Mouse (Mus musculus): Measurements from ENCODE around the gene Rab13. TPM values are rescaled to one million over a fixed set of nuclear protein-coding genes. Genes with fewer than 3 reads are reported as not detected.

Rab13 gene
- 35.4 and 38.9 TPM in 2 replicates for polyA plus RNA-seq (2015; fragmentation: Nextera tagmentation; extraction: Ambion mirVana)

- under 1% methylated on average over 42 of the region's 42 CpGs for WGBS
- ATAC-seq (ENCODE audit: insufficient number of reproducible peaks, insufficient read depth, low FRiP score, low TSS enrichment, low read depth): peak; percentile 81
- Histone ChIP-seq H3K27ac (peak within 1 kb of the TSS; percentile 90), H3K4me2 (peak within 1 kb of the TSS; percentile 93), H3K9me3 (no peaks in the 10 kb centered on the region), H3K4me1 (peaks cover 29% of the 10 kb centered on the region), H3K4me3 (peak within 1 kb of the TSS; percentile 85), H3K27me3 (no peaks in the 10 kb centered on the region), H3K9ac (peak within 1 kb of the TSS; percentile 94), H3K36me3 (peaks cover 41% of the 10 kb centered on the region)
These were observed at the start of gene Rab13, which contains the start of gene Rps27 for GRCm38 (mm10) chr3:90213377-90213866. Rab13 (plus strand) TSS chr3:90213695. Rps27 (minus strand) TSS chr3:90213651.

GRCm38 (mm10) chr3:90179566-90179965 is 33.9 kb upstream of the Rab13 start:
- Histone ChIP-seq H3K36me3 (no peaks in the 10 kb centered on the region), H3K4me1 (no peaks in the 10 kb centered on the region), H3K4me2 (no peak overlapping the region), H3K9ac (no peak overlapping the region), H3K4me3 (no peak overlapping the region), H3K27me3 (no peaks in the 10 kb centered on the region), H3K9me3 (no peaks in the 10 kb centered on the region), H3K27ac (no peak overlapping the region)
- ATAC-seq (ENCODE audit: insufficient number of reproducible peaks, insufficient read depth, low FRiP score, low TSS enrichment, low read depth): no peak
- WGBS: 80% methylated on average over 3 of the region's 3 CpGs

DNA sequence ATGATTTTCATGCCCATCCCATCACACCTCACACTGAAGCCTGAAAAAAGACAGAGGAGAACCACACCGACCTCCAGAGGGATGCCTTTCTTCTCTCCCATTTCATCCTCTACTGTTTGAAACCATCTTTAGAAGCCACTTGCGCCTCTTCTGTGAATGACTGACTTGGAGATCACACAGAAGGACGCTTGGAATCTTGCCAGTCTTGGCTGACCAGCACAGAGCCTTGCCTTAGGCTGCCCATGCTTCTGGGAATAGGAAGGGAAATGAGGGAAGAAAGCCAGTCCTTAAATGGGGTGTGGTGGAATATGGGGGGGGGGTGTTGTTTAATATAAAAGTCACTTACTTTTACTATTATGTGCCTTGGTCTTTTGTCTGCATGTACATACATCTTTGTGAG is 29.9 kb upstream of the Rab13 start:
- no peak overlapping the region for H3K4me3 ChIP-seq
- WGBS: 80% methylated on average over 3 of the region's 3 CpGs
- H3K4me2 ChIP-seq: no peak overlapping the region
- no peak overlapping the region for H3K27ac ChIP-seq
- no peak for ATAC-seq (ENCODE audit: insufficient number of reproducible peaks, insufficient read depth, low FRiP score, low TSS enrichment, low read depth)
- H3K4me1 ChIP-seq: no peaks in the 10 kb centered on the region
- H3K27me3 ChIP-seq: no peaks in the 10 kb centered on the region
- no peaks in the 10 kb centered on the region for H3K9me3 ChIP-seq
- H3K36me3 ChIP-seq: no peaks in the 10 kb centered on the region
- no peak overlapping the region for H3K9ac ChIP-seq

DNA sequence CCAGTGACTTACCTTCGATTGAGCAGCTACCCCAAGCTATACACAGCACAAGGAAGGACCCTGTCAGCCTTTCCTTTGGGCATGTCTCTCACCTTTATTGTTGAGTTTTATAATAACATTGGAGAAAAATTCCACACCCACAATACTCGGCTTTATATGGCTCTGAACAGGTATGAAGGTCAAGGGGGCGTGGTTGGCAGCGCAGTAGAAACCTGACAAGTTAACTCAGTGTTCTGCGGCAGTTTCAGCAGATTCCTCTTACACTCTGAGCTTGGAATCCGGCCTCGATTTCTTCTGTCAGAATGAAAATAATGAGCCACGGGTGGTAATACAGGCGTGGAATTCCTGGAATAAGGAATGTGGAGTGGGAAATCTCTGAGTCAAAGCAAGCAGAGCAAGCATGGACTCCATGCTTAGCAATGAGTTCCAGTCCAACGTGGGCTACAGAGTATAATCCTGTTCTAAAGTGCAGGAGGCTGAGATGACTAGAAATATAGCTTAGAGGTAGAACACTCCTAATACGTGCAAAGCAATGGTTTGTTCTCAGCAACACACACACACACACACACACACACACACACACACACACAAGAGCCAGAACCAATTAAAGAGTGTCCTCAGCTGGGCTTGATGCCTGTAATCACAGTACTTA is 22.5 kb upstream of the Rab13 start:
- ATAC-seq (ENCODE audit: insufficient number of reproducible peaks, insufficient read depth, low FRiP score, low TSS enrichment, low read depth): no peak
- 74% methylated on average over 11 of the region's 11 CpGs for WGBS
- Histone ChIP-seq H3K27me3 (no peaks in the 10 kb centered on the region), H3K4me2 (no peak overlapping the region), H3K4me3 (no peak overlapping the region), H3K27ac (no peak overlapping the region), H3K9me3 (no peaks in the 10 kb centered on the region), H3K9ac (no peak overlapping the region), H3K4me1 (no peaks in the 10 kb centered on the region), H3K36me3 (no peaks in the 10 kb centered on the region)

- Histone ChIP-seq H3K4me2 (no peak overlapping the region), H3K27ac (no peak overlapping the region), H3K36me3 (no peaks in the 10 kb centered on the region), H3K27me3 (no peaks in the 10 kb centered on the region), H3K9ac (no peak overlapping the region), H3K4me3 (no peak overlapping the region), H3K4me1 (no peaks in the 10 kb centered on the region), H3K9me3 (no peaks in the 10 kb centered on the region)
- 47% methylated on average over 4 of the region's 4 CpGs for WGBS
- no peak for ATAC-seq (ENCODE audit: insufficient number of reproducible peaks, insufficient read depth, low FRiP score, low TSS enrichment, low read depth)
These were observed 18.7 kb upstream of the Rab13 start for GRCm38 (mm10) chr3:90194759-90195158.

DNA sequence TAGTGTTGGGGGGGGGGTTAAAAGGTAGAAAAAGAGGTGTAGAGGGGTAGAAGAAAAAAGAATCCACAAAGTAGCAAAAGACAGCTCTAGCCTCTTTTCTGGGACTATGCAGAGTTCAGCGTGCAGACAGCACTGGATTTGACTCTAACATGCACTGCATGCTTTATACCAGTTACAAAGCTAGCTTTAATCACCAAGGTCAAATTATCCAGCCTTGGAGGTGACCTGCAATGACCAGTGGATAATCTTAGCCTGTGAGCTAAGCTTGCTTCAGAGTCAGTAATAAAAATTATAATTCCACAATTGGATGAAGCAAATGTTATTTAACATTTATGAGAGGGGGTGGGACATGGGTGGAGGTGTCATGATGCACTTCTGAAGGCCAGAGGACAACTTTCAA is 17.9 kb upstream of the Rab13 start:
- 74% methylated on average over 1 of the region's 1 CpGs for WGBS

GRCm38 (mm10) chr3:90197548-90197947 is 15.9 kb upstream of the Rab13 start:
- Histone ChIP-seq H3K27me3 (no peaks in the 10 kb centered on the region), H3K4me3 (no peak overlapping the region), H3K27ac (no peak overlapping the region), H3K36me3 (no peaks in the 10 kb centered on the region), H3K4me1 (no peaks in the 10 kb centered on the region), H3K9ac (no peak overlapping the region), H3K9me3 (no peaks in the 10 kb centered on the region), H3K4me2 (no peak overlapping the region)
- no peak for ATAC-seq (ENCODE audit: insufficient number of reproducible peaks, insufficient read depth, low FRiP score, low TSS enrichment, low read depth)
- 80% methylated on average over 1 of the region's 1 CpGs for WGBS

More for the DNA sequence above, 17.9 kb upstream of the Rab13 start:
- Histone ChIP-seq H3K4me2 (no peak overlapping the region), H3K4me3 (no peak overlapping the region), H3K9me3 (no peaks in the 10 kb centered on the region), H3K4me1 (no peaks in the 10 kb centered on the region), H3K9ac (no peak overlapping the region), H3K27me3 (no peaks in the 10 kb centered on the region), H3K36me3 (no peaks in the 10 kb centered on the region), H3K27ac (no peak overlapping the region)
- no peak for ATAC-seq (ENCODE audit: insufficient number of reproducible peaks, insufficient read depth, low FRiP score, low TSS enrichment, low read depth)

DNA sequence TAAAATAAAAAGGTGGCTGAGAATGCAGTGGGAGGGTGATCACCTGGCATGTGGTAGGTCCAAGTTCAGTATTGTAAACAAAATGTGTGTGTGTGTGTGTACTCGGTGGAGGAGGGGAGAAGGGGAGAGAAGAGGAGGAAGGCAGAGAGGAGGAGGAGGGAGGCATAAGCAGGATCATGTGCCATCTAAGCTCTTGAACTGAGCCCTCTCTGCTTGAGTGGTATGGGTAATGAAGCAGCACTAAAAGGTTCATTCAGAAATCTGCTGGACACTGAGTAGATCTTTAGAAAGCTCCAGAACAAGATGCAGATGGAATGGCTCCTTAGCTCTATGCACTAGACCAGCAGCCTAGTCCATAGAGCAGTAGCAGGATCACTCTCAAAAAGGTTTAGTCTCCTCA is 10.6 kb upstream of the Rab13 start:
- no peaks in the 10 kb centered on the region for H3K27me3 ChIP-seq
- no peak overlapping the region for H3K4me2 ChIP-seq
- H3K36me3 ChIP-seq: peaks cover 4% of the 10 kb centered on the region
- 83% methylated on average over 1 of the region's 1 CpGs for WGBS
- no peak for ATAC-seq (ENCODE audit: insufficient number of reproducible peaks, insufficient read depth, low FRiP score, low TSS enrichment, low read depth)
- no peaks in the 10 kb centered on the region for H3K9me3 ChIP-seq
- no peak overlapping the region for H3K9ac ChIP-seq
- no peak overlapping the region for H3K27ac ChIP-seq
- H3K4me3 ChIP-seq: no peak overlapping the region
- no peaks in the 10 kb centered on the region for H3K4me1 ChIP-seq

GRCm38 (mm10) chr3:90203619-90204018 is 9.9 kb upstream of the Rab13 start:
- Histone ChIP-seq H3K4me3 (no peak overlapping the region), H3K27ac (no peak overlapping the region), H3K27me3 (no peaks in the 10 kb centered on the region), H3K36me3 (peaks cover 12% of the 10 kb centered on the region), H3K9ac (no peak overlapping the region), H3K9me3 (no peaks in the 10 kb centered on the region), H3K4me1 (no peaks in the 10 kb centered on the region), H3K4me2 (no peak overlapping the region)
- 73% methylated on average over 5 of the region's 5 CpGs for WGBS
- ATAC-seq (ENCODE audit: insufficient number of reproducible peaks, insufficient read depth, low FRiP score, low TSS enrichment, low read depth): no peak

DNA sequence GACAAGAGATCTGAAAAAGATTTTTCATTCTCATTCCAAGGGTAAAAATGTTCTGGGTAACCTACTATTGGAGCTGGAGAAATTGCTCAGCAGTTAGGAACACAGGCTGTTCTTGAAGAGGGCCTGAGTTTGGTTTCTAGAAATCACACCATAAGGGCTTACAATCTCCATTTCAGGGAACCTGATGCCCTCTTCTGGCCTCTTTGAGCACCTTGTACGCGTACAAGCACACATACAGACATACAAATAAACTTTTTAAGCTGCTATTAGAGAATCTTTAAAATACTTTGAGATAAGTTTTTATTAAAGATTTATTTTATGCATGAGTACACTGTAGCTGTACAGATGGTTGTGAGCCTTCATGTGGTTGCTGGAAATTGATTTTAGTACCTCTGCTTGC is 8.9 kb upstream of the Rab13 start:
- Histone ChIP-seq H3K4me1 (peaks cover under 1% of the 10 kb centered on the region; the same call in 1 of the 2 replicates), H3K27ac (no peak overlapping the region), H3K9ac (no peak overlapping the region), H3K9me3 (no peaks in the 10 kb centered on the region), H3K36me3 (peaks cover 21% of the 10 kb centered on the region), H3K4me2 (no peak overlapping the region), H3K27me3 (no peaks in the 10 kb centered on the region), H3K4me3 (no peak overlapping the region)
- WGBS: 93% methylated on average over 2 of the region's 2 CpGs
- no peak for ATAC-seq (ENCODE audit: insufficient number of reproducible peaks, insufficient read depth, low FRiP score, low TSS enrichment, low read depth)

DNA sequence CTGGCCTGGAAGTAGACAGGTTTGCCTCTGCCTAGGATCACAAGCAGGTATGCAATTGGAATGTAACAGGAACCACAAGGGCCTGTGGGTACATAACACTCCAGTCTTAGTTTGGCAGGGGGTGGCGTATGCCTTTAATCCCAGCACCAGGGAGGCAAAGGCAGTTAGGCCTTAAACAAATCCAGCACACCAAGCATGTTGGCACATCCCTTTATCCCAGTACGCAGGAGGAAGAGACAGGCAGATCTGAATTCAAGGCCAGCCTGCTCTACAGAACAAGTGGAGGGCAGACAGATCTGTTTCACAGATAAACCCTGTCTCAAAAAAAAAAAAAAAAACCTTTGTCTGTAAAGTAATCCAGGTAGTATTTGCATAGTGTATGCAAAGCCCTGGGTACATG is 4.8 kb upstream of the Rab13 start:
- 0 out of 2 replicates have a peak, but pooled peaks have one; percentile 38 for ATAC-seq (ENCODE audit: insufficient number of reproducible peaks, insufficient read depth, low FRiP score, low TSS enrichment, low read depth)
- H3K36me3 ChIP-seq: peaks cover 51% of the 10 kb centered on the region
- no peaks in the 10 kb centered on the region for H3K27me3 ChIP-seq
- H3K27ac ChIP-seq: no peak overlapping the region
- H3K4me3 ChIP-seq: no peak overlapping the region
- H3K9me3 ChIP-seq: no peaks in the 10 kb centered on the region
- peaks cover 22% of the 10 kb centered on the region for H3K4me1 ChIP-seq
- WGBS: 73% methylated on average over 2 of the region's 2 CpGs
- H3K9ac ChIP-seq: no peak overlapping the region
- no peak overlapping the region for H3K4me2 ChIP-seq

GRCm38 (mm10) chr3:90209908-90210566 is 3.5 kb upstream of the Rab13 start:
- H3K9ac ChIP-seq: 0 out of 2 replicates have a peak overlapping the region, but pooled peaks have one; percentile 8
- H3K4me1 ChIP-seq: peaks cover 29% of the 10 kb centered on the region
- no peak overlapping the region for H3K4me3 ChIP-seq
- no peaks in the 10 kb centered on the region for H3K27me3 ChIP-seq
- no peaks in the 10 kb centered on the region for H3K9me3 ChIP-seq
- H3K4me2 ChIP-seq: no peak overlapping the region
- no peak for ATAC-seq (ENCODE audit: insufficient number of reproducible peaks, insufficient read depth, low FRiP score, low TSS enrichment, low read depth)
- peaks cover 51% of the 10 kb centered on the region for H3K36me3 ChIP-seq
- no peak overlapping the region for H3K27ac ChIP-seq
- 92% methylated on average over 5 of the region's 5 CpGs for WGBS
